Mouse (Mus musculus): Measurements from ENCODE around the gene Cer1. TPM values are rescaled to one million over a fixed set of nuclear protein-coding genes. Genes with fewer than 3 reads are reported as not detected.

The Cer1 gene
- not detected for total RNA-seq (2021)
- long read RNA-seq, experiment 1, result 0 reads
- long read RNA-seq, experiment 2, result 0 reads

DNA sequence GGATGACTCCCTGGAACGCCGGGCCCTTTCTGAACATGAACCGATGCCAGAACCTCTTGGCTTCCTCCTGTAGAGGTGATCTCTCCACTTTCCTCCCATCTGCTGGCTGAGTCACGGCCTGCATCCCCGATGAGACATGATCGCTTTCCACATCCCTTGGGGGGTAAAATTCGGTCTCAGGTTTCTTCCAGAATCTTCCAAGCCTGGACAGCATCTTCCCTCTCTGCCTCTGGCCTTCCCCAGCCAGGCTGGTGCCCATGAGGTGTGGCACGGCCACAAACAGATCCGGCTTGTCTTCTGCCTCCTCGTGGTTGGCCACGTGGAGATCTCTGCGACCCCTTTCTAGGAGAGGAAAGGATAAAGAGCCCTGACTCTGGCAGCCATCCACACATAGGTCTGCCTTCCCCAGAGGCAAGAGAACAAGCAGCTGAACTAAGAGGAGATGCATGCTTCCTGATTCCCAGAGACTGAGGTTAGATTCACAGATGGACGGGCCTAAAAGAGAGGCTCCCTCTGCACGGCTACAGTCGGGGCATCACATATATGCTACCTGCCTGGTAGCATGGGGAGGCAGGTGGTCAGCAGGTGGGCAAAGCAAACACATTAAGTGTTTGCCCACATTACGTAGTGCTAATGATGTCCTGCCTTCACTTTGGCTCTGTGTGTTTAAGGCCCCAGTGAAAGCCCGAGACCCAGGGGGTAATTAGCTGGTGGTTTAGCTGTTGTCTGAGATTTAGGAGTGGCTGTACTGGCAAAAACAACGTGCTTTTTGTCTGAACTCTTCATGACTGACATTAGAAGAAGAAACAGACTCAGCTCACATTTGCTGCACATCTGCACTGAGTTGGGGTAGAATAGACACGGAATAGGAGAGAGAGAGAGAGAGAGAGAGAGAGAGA lies at the start of gene Cer1:
Gene Cer1, minus strand, starts transcription at position 513 of the 899 bp plus-strand sequence.
- intact Hi-C loops (cut with DNase I; ENCODE audit: low total_unique reads), result no loop called here
- DNase-seq, result no peak

DNA sequence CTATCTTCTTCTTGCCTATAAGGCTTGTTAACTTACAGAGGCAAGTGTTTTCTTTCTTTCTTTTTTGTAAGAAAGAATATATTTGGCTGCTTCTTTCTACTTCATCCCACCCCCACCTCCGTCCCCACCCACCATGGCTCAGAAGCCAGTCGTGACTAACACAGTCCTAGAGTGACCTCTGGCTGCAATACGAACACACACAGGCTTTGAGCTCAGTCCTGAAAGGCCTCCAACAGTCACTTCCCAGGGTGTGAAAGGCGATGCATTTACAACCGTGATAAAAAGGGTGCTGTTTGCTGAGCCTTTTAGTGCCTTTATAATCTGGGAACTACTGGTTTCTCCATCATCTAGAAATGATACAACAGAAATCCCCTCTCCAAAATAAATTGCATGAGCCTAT lies 49.4 kb upstream of the Cer1 start:
- intact Hi-C loops (cut with DNase I; ENCODE audit: low total_unique reads), result no loop called here
- DNase-seq, result peak; percentile 56

DNA sequence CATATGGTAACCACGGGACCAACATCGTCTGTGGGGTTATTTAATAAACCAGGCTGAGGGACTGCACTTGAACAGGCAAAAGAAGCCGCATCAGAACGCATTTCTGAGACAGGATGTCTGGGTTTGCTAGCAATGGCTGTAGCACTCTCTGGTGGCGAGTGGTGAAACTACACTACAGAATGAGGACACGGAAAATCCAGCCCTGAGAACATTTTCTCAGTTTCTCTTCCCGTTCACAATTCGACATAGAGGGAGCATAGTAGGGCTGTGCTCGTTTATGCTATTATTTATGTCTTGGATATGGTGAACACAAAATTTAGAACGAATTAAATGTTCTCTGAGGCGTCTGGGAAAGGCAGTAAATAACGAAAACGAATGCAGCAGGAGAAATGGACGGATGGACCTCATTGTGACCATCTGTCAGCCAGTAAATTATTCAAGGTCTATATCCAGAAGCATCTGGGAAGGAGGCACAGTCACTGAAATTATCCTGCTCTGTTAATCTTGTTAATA lies 48.8 kb upstream of the Cer1 start:
- intact Hi-C loops (cut with DNase I; ENCODE audit: low total_unique reads), result no loop called here
- DNase-seq, result peak; percentile 70

DNA sequence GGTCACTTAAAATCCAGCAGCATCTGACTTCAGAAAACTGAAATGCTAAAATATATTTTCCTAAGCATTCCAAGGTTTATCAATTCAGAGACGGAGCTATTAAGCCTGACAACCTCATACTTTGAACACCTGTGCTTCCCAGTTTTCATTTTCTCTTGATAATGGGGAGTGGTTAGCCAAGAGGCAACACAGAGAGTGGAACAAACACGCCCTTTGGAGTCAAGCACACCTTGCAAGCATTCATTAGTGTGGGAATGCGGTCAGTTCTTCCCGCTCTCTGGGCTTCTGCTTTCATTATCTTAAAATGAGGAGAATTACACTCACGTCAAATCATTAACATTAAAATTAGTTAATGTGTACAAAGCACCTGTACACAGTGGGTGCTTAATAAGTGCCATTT lies 45.1 kb upstream of the Cer1 start:
- intact Hi-C loops (cut with DNase I; ENCODE audit: low total_unique reads), result loop anchor here (2.0 kb wide), 1 partner anchor 125 kb away; no protein-coding TSS in a partner anchor
- no peak for DNase-seq

DNA sequence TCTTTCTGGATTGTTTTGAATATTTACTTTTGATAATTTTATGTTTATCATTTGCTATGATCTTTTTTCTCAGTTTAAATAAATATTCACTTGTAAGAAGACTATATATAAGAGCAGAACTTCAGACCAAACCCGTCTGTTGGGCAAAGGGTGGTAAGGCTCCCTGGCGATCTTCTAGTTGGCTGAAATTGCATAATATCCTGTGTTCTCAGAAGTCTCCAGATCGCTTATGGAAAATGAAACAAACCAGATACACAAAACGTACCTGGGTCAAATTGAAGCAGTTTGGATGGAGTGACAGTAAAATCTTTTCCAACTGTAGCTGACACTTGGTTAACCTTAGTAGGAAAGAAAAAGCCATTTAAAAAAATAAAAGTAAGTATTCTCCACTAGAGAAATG lies 37.0 kb upstream of the Cer1 start:
- no peak for DNase-seq
- intact Hi-C loops (cut with DNase I; ENCODE audit: low total_unique reads), result no loop called here

GRCm38 (mm10) chr4:82918625-82919024 lies 33.7 kb upstream of the Cer1 start:
- intact Hi-C loops (cut with DNase I; ENCODE audit: low total_unique reads), result no loop called here

DNA sequence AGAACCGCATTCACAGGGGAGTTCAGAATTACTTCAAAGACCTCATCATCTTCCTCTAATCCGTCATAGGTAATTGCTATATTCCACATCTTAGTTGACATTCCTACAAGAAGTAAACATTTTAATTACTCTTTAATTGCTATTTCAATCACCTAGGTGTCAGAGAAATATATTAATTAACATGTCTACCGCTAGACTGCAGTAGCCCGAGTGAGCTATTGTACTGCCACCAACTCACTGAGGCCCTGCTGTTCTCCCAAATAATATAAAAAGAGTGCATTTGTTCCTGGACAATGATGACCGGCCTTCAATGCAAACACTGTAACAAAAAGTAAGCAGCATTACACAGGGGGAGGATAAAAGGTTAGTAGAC lies 31.7 kb upstream of the Cer1 start:
- DNase-seq, result no peak
- intact Hi-C loops (cut with DNase I; ENCODE audit: low total_unique reads), result no loop called here

More at GRCm38 (mm10) chr4:82918625-82919024, 33.7 kb upstream of the Cer1 start:
- no peak for DNase-seq

- intact Hi-C loops (cut with DNase I; ENCODE audit: low total_unique reads), result no loop called here
These were observed 31.2 kb upstream of the Cer1 start for GRCm38 (mm10) chr4:82916003-82916677.

DNA sequence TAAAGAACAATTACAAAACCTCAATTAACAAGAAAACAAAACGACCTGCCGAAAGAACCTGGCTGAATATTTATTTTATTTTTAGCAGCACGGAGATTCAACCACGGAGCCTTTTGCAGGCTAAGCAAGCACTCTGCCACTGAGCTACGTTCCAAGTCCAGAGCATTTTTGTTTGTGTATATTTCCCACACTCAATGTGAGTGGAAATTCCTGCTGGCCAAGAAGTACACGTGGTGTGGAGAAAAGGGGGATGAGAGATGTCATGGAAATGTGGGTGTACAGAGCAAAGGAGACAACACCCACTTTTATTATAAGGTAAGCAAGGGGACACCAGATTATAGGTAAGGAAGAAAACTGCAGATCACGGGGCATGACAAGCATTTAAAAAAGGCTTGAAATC lies 30.6 kb upstream of the Cer1 start:
- no peak for DNase-seq
- intact Hi-C loops (cut with DNase I; ENCODE audit: low total_unique reads), result no loop called here

More at GRCm38 (mm10) chr4:82916003-82916677, 31.2 kb upstream of the Cer1 start:
- peak; percentile 9 for DNase-seq

GRCm38 (mm10) chr4:82914601-82915143 lies 29.7 kb upstream of the Cer1 start:
- intact Hi-C loops (cut with DNase I; ENCODE audit: low total_unique reads), result no loop called here

DNA sequence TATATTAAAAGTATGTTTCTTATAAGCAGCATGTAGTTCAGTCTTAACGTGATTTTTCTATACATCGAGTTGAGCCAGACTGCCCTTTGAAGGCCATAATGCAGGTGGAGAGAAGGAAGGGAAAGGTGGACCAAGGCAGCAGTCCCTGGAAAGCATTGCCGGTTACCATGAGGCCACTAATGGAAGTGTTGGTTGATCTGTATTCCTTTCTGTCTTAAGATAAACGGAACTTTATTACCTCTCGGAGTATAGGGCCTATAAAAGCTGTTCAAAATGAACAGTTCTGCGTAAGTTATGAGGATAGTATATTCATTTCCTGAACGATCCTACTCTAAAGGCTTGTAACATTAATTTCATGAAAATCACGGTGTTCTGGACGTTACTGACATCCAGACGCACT lies 10.3 kb upstream of the Cer1 start:
- intact Hi-C loops (cut with DNase I; ENCODE audit: low total_unique reads), result no loop called here
- no peak for DNase-seq

More at GRCm38 (mm10) chr4:82914601-82915143, 29.7 kb upstream of the Cer1 start:
- no peak for DNase-seq

DNA sequence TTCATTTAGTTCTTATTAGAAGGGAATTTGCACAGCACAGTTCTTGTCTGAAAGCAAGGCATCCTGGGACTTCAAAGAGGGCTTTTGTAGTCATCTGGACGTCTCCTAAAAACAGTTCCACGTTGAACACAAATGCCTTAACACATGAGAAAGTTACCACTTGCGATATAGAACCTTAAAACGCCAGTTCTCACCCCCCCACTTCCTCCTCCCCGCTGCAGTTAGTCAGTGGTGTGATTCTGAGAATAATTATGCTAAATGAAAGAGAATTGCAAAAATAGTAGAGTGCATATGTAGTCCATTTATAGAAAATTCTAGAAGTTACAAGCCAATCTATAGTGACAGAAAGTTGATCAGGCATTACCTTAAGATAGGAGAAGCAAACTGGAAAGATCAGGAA lies 7.3 kb upstream of the Cer1 start:
- intact Hi-C loops (cut with DNase I; ENCODE audit: low total_unique reads), result loop anchor here (2.0 kb wide), 1 partner anchor 21 kb away; no protein-coding TSS in a partner anchor
- DNase-seq, result no peak

DNA sequence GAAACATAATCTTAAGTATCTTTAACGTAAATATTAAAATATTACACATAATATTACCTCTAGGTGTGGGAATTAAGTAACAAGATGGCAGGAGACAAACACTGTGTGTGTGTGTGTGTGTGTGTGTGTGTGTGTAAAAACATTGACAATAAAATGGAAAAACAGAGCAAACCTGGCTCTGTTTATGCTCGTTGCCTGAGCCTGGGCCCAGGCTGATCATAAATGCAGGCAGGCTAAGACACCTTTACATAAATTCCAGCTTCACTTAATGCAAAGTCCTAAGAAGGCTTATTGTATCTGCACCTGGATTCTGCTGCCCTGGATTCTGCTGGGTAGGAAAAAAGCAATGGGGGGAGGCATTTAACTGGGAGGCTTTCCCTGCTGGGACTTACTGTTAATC lies 6.6 kb upstream of the Cer1 start:
- intact Hi-C loops (cut with DNase I; ENCODE audit: low total_unique reads), result no loop called here
- no peak for DNase-seq

DNA sequence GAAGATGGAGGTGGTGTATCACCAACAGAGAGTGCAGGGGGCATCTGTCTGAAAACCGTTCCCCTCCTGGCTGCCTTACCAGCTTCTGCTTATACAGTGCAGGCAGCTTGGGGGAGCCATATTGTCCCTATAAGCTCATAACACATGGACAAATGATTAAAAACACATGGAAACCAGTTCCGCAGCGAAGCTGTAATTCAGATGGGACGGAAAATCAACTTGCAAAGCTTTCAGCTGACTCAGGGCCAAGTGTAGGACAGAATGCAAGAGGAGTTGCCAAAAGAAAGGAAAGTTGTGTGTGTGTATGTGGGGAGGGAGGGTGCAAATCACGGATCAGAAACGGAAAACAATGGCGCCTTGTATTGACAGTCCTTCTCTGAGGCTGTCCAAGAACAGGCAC lies 6.1 kb upstream of the Cer1 start:
- intact Hi-C loops (cut with DNase I; ENCODE audit: low total_unique reads), result no loop called here
- no peak for DNase-seq

GRCm38 (mm10) chr4:82890585-82890984 lies 5.6 kb upstream of the Cer1 start:
- intact Hi-C loops (cut with DNase I; ENCODE audit: low total_unique reads), result no loop called here
- no peak for DNase-seq

DNA sequence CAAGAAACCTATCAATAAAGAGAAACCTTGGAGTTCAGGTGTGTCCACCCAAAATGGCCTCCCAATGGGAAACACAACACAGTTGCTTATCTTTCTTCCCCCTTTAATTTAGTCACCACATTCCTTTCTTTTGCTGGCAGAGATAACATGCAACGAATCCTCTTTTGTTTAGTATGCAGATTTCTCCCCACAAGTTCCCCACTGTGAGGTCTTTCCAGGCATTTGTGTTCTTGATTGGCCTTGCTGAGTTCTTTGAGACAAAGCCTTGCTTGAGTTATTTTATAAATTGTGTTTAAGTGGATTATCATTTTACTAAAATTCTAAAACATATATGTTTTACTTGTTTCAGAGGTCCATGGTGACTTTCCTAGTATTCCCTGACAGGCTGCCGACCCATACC lies 1.2 kb upstream of the Cer1 start:
- intact Hi-C loops (cut with DNase I; ENCODE audit: low total_unique reads), result no loop called here
- DNase-seq, result no peak

- intact Hi-C loops (cut with DNase I; ENCODE audit: low total_unique reads), result no loop called here
- no peak for DNase-seq
These were observed 576 bp upstream of the Cer1 start for GRCm38 (mm10) chr4:82885535-82885913.

- DNase-seq, result no peak
- intact Hi-C loops (cut with DNase I; ENCODE audit: low total_unique reads), result no loop called here
These were observed 2.4 kb downstream of the Cer1 start for GRCm38 (mm10) chr4:82882500-82882899.

GRCm38 (mm10) chr4:82881366-82881765 lies 3.6 kb downstream of the Cer1 start:
- intact Hi-C loops (cut with DNase I; ENCODE audit: low total_unique reads), result no loop called here
- DNase-seq, result no peak

- intact Hi-C loops (cut with DNase I; ENCODE audit: low total_unique reads), result no loop called here
These were observed 4.7 kb downstream of the Cer1 start for GRCm38 (mm10) chr4:82880243-82880642.

More at GRCm38 (mm10) chr4:82880243-82880642, 4.7 kb downstream of the Cer1 start:
- DNase-seq, result no peak
